Comparison of ENCODE assay signal across 13 mouse cellular contexts in the genomic region with DNA sequence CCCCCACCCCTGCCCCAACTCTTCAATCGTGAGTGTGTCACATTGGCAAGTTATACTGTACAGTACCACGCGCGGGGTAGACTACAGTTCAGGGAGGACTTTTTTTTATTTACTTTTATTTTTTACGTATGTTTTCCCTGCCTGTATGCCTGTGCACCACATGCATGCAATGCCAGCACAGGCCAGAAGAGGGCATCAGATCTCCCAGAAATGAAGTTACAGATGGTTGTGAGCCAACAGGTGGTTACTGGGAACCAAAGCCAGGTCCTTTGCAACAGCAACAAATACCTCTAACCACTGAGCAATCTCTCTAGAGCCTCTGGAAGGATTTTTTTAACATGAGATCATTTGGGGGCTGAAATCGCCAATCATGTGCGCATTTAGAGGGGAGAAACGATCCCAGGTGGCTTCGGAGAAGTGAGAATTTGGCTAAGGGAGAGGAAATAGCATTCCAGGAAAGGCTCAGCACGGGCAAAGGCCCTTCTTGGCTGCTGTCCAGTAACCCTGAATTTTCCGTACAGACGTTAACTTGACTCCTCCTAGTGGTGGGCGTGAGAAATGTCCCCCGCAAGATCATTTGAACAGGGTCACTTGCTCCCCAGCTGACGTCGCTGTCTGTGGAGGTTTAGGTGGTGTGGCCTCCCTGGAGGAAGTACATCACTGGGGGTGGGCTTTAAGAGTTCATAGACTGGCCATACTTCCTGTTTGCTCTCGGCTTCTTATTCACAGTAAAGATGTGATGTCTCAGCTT. TPM values are rescaled to one million over a fixed set of nuclear protein-coding genes. Genes with fewer than 3 reads are reported as not detected.
DNase-seq lines count a peak whose midpoint lies in the region; ATAC-seq and TF ChIP-seq lines count a peak whose summit lies in the region.
"Had no signal": no experiment of that assay in that cellular context is flagged by ENCODE, and none has a peak within 500 bp of the region (broad histone marks: within the 10 kb centered on the region; RNA-seq: fewer than 3 reads in every experiment).

No protein-coding gene starts in this region.

- H3K36me3 ChIP-seq in forebrain, embryonic 14.5 days (ENCODE audit: control insufficient read depth, insufficient read depth, low read length) = no peaks in the 10 kb centered on the region
- no peaks in the 10 kb centered on the region for H3K36me3 ChIP-seq in forebrain, embryonic 12.5 days (replicated peaks)
- no peaks in the 10 kb centered on the region for H3K36me3 ChIP-seq in liver, adult 2 months (ENCODE audit: control insufficient read depth, insufficient read depth, low read length)
- H3K36me3 ChIP-seq: liver, embryonic 15.5 days; midbrain, embryonic 12.5 days; neural tube, embryonic 13.5 days had no signal

- no peak overlapping the region for H3K27ac ChIP-seq in forebrain, embryonic 14.5 days (ENCODE audit: low read depth, low read length)
- no peak overlapping the region for H3K27ac ChIP-seq in forebrain, embryonic 12.5 days
- no peak overlapping the region for H3K27ac ChIP-seq in liver, adult 2 months (replicated peaks; ENCODE audit: insufficient read depth, low read depth, low read length)
- H3K27ac ChIP-seq: liver, embryonic 15.5 days; midbrain, embryonic 12.5 days; neural tube, embryonic 13.5 days had no signal

- peak; percentile 32 for DNase-seq in forebrain, embryonic 14.5 days (ENCODE audit: low spot score)
- DNase-seq in liver, adult 2 months (ENCODE audit: extremely low read depth, low read depth, low spot score) = no peak
- DNase-seq in liver = no peak
- DNase-seq in A20 (ENCODE audit: low read depth, low spot score) = peak; percentile 53
- DNase-seq in brain, embryonic 14.5 days (ENCODE audit: low read depth) = peak; percentile 30
- DNase-seq in cerebellum, postnatal 14 days = no peak
- no peak for DNase-seq in layer of hippocampus, postnatal 36 days
- DNase-seq: gastrocnemius, postnatal 10 days had no signal

- no peak overlapping the region for H3K4me3 ChIP-seq in forebrain, embryonic 14.5 days (ENCODE audit: low read depth, low read length)
- no peak overlapping the region for H3K4me3 ChIP-seq in forebrain, embryonic 12.5 days (replicated peaks)
- H3K4me3 ChIP-seq in liver, adult 2 months (ENCODE audit: insufficient read depth, low read depth, low read length) = no peak overlapping the region
- H3K4me3 ChIP-seq: liver, embryonic 15.5 days; midbrain, embryonic 12.5 days; neural tube, embryonic 13.5 days had no signal

- no peak for ATAC-seq in forebrain, embryonic 14.5 days
- no peak for ATAC-seq in forebrain, embryonic 12.5 days (ENCODE audit: low FRiP score)

- peak; percentile 50 for TF ChIP-seq CTCF in liver, adult 2 months (IDR thresholded peaks at IDR 0.05; ENCODE audit: low read depth, low read length)
- TF ChIP-seq CTCF in brain, embryonic 14.5 days (IDR thresholded peaks at IDR 0.05; ENCODE audit: borderline replicate concordance, extremely low read depth, insufficient read depth, insufficient read length) = peak; percentile 34; the same call in 1 of the 2 replicates

- TF ChIP-seq POLR2A in liver, adult 2 months (IDR thresholded peaks at IDR 0.05; ENCODE audit: extremely low read depth, insufficient read depth, low read length) = no peak
- TF ChIP-seq POLR2A in brain, embryonic 14.5 days (IDR thresholded peaks at IDR 0.05; ENCODE audit: borderline replicate concordance, extremely low read depth, insufficient read depth, insufficient read length, poor library complexity, severe bottlenecking) = no peak

- no peak overlapping the region for H3K9ac ChIP-seq in forebrain, embryonic 14.5 days (ENCODE audit: low read length)
- no peak overlapping the region for H3K9ac ChIP-seq in forebrain, embryonic 12.5 days
- no peak overlapping the region for H3K9ac ChIP-seq in liver, adult 2 months (ENCODE audit: low read depth, low read length)
- H3K9ac ChIP-seq: liver, embryonic 15.5 days; midbrain, embryonic 12.5 days; neural tube, embryonic 13.5 days had no signal

- H3K79me2 ChIP-seq in liver, adult 2 months (ENCODE audit: control insufficient read depth, insufficient read depth, low read length) = no peaks in the 10 kb centered on the region

- H3K9me3 ChIP-seq in forebrain, embryonic 14.5 days (replicated peaks; ENCODE audit: control insufficient read depth, low read length) = no peaks in the 10 kb centered on the region
- peaks cover 5% of the 10 kb centered on the region; the same call in 1 of the 2 replicates for H3K9me3 ChIP-seq in forebrain, embryonic 12.5 days
- H3K9me3 ChIP-seq: liver, embryonic 15.5 days; neural tube, embryonic 13.5 days had no signal

- H3K4me1 ChIP-seq in forebrain, embryonic 14.5 days (ENCODE audit: control insufficient read depth, insufficient read depth, low read length) = no peaks in the 10 kb centered on the region
- H3K4me1 ChIP-seq in forebrain, embryonic 12.5 days = 0 out of 2 replicates have a peak, but pooled peaks cover 3% of the 10 kb centered on the region
- peaks cover 4% of the 10 kb centered on the region; the same call in 1 of the 2 replicates for H3K4me1 ChIP-seq in liver, adult 2 months (ENCODE audit: control insufficient read depth, insufficient read depth, low read length)
- H3K4me1 ChIP-seq: midbrain, embryonic 12.5 days; neural tube, embryonic 13.5 days had no signal

- H3K27me3 ChIP-seq in forebrain, embryonic 14.5 days (replicated peaks; ENCODE audit: control insufficient read depth, insufficient read depth, low read length) = no peaks in the 10 kb centered on the region
- no peaks in the 10 kb centered on the region for H3K27me3 ChIP-seq in forebrain, embryonic 12.5 days
- no peaks in the 10 kb centered on the region for H3K27me3 ChIP-seq in liver, adult 2 months (ENCODE audit: control insufficient read depth, insufficient read depth, low read length)
- H3K27me3 ChIP-seq: neural tube, embryonic 13.5 days had no signal

- no peak overlapping the region for H3K4me2 ChIP-seq in forebrain, embryonic 14.5 days (ENCODE audit: low read length)
- no peak overlapping the region for H3K4me2 ChIP-seq in forebrain, embryonic 12.5 days
- H3K4me2 ChIP-seq: liver, embryonic 15.5 days; midbrain, embryonic 12.5 days; neural tube, embryonic 13.5 days had no signal

- 77% methylated on average over 17 of the region's 17 CpGs for WGBS in forebrain, embryonic 14.5 days
- 82% methylated on average over 17 of the region's 17 CpGs for WGBS in forebrain, embryonic 12.5 days
- 77% methylated on average over 17 of the region's 17 CpGs for WGBS in liver, adult 2 months

RNA-seq across cellular contexts. Expression of a gene that starts 5.3 kb away (rescaled TPM):
- polyA plus RNA-seq in forebrain, embryonic 14.5 days (2014; fragmentation: Nextera tagmentation; extraction: Ambion mirVana) = not detected in 2 replicates
- polyA plus RNA-seq in forebrain, embryonic 12.5 days (2016; fragmentation: Nextera tagmentation; extraction: Ambion mirVana) = not detected in 2 replicates
- 1.4 and 1.7 TPM in 2 replicates for total RNA-seq in liver, adult 2 months (2014; rRNA removed)
- 4.1 and 4.5 TPM in 2 replicates for polyA plus RNA-seq in liver, adult 2 months (2012; rRNA removed)
- 0.16 and 0.19 TPM in 2 replicates for polyA plus RNA-seq in brain, embryonic 14.5 days (2012; rRNA removed)
- not detected for total RNA-seq in layer of hippocampus, postnatal 36 days (2021)
- polyA plus RNA-seq: heart, embryonic 16.5 days; midbrain, embryonic 12.5 days; neural tube, embryonic 13.5 days had no signal

RNA-seq across cellular contexts. Expression of a gene that starts 36.6 kb away (rescaled TPM):
- 0.15 TPM in 1 of 2 replicates, not detected in the other for polyA plus RNA-seq in forebrain, embryonic 14.5 days (2014; fragmentation: Nextera tagmentation; extraction: Ambion mirVana)
- 0.36 and 0.40 TPM in 2 replicates for polyA plus RNA-seq in forebrain, embryonic 12.5 days (2016; fragmentation: Nextera tagmentation; extraction: Ambion mirVana)
- under 0.01 TPM in 1 of 2 replicates, not detected in the other for total RNA-seq in liver, adult 2 months (2014; rRNA removed)
- polyA plus RNA-seq in liver, adult 2 months (2012; rRNA removed) = 0.06 and 0.14 TPM in 2 replicates
- 0.50 and 0.62 TPM in 2 replicates for polyA plus RNA-seq in brain, embryonic 14.5 days (2012; rRNA removed)
- under 1 TPM; 0.08 to 0.10 TPM for total RNA-seq in layer of hippocampus, postnatal 36 days (2021)

RNA-seq across cellular contexts. Expression of a gene that starts 36.8 kb away (rescaled TPM):
- polyA plus RNA-seq in forebrain, embryonic 14.5 days (2014; fragmentation: Nextera tagmentation; extraction: Ambion mirVana) = 0.17 and 0.22 TPM in 2 replicates
- 0.10 and 0.15 TPM in 2 replicates for polyA plus RNA-seq in forebrain, embryonic 12.5 days (2016; fragmentation: Nextera tagmentation; extraction: Ambion mirVana)
- total RNA-seq in liver, adult 2 months (2014; rRNA removed) = under 0.01 and 0.46 TPM in 2 replicates
- polyA plus RNA-seq in liver, adult 2 months (2012; rRNA removed) = 0.09 and 0.12 TPM in 2 replicates
- 0.10 and 0.15 TPM in 2 replicates for polyA plus RNA-seq in brain, embryonic 14.5 days (2012; rRNA removed)
- under 1 TPM; 0.60 to 0.71 TPM for total RNA-seq in layer of hippocampus, postnatal 36 days (2021)

Comparison
In these comparisons a context has a peak if more than half of its experiments do, and no peak if none do; other contexts are left out.
1. DNase-seq: peak in forebrain, embryonic 14.5 days (single experiment), A20 (single experiment) and brain, embryonic 14.5 days (single experiment); none in liver, adult 2 months (single experiment), liver (single experiment), cerebellum, postnatal 14 days (0 of 2) and layer of hippocampus, postnatal 36 days (0 of 2).